Mouse (Mus musculus) testis, adult 2 months (tissue): Measurements from ENCODE around the gene Pif1. TPM values are rescaled to one million over a fixed set of nuclear protein-coding genes. Genes with fewer than 3 reads are reported as not detected.

ENCODE experiments used
- H3K27ac ChIP-seq: fragments of 200-500 bp; 2 replicates; pipeline ENCODE4 v1.5.1; 2012; ENCODE audit warnings: low read depth, low read length; ENCODE audit not compliant: control insufficient read depth, insufficient read depth
- H3K27me3 ChIP-seq: fragments of 200-500 bp; 2 replicates; pipeline ENCODE4 v1.6.1; 2012; ENCODE audit warnings: mild to moderate bottlenecking, low read length, moderate library complexity; ENCODE audit not compliant: control insufficient read depth, insufficient read depth
- H3K36me3 ChIP-seq: fragments of 200-500 bp; 2 replicates; pipeline ENCODE4 v1.6.1; 2012; ENCODE audit warnings: mild to moderate bottlenecking, low read length; ENCODE audit not compliant: control insufficient read depth, insufficient read depth
- H3K4me1 ChIP-seq: fragments of 200-500 bp; 2 replicates; pipeline ENCODE4 v1.6.1; 2012; ENCODE audit warnings: low read length; ENCODE audit not compliant: control insufficient read depth, insufficient read depth
- H3K4me3 ChIP-seq: fragments of 200-500 bp; 2 replicates; pipeline ENCODE4 v1.5.1; 2012; ENCODE audit warnings: low read depth, mild to moderate bottlenecking, low read length, moderate library complexity, mixed read lengths; ENCODE audit not compliant: control insufficient read depth
- CTCF ChIP-seq: fragments of 200-500 bp; IDR thresholded peaks from 2 replicates; pipeline ENCODE4 v1.5.1; 2012; ENCODE audit warnings: low read depth, mild to moderate bottlenecking, inconsistent platforms, low read length, moderate library complexity; ENCODE audit not compliant: control insufficient read depth, insufficient read depth, insufficient replicate concordance
- POLR2A ChIP-seq: fragments of 200-500 bp; IDR thresholded peaks from 2 replicates; pipeline ENCODE4 v1.6.1; 2012; ENCODE audit warnings: low read depth, mild to moderate bottlenecking, inconsistent platforms, low read length, moderate library complexity; ENCODE audit not compliant: control insufficient read depth
- polyA plus RNA-seq: library from polyadenylated mRNA; depleted of rRNA; stranded (reverse); fragments of >200 nt; gene quantifications from 2 replicates; pipeline ENCODE4 v1.2.3, GENCODE M21; 2012

Pif1 gene
- polyA plus RNA-seq, 1 experiment: 0.79 TPM

GRCm38 (mm10) chr9:65546413-65546695 is 40.6 kb upstream of the Pif1 start:
- Histone ChIP-seq H3K4me1 (peaks cover 16% of the 10 kb centered on the region), H3K27me3 (no peaks in the 10 kb centered on the region), H3K27ac (peak overlapping the region; percentile 66; the same call in 1 of the 2 replicates), H3K4me3 (peak overlapping the region; percentile 23), H3K36me3 (no peaks in the 10 kb centered on the region)
- TF ChIP-seq CTCF (no peak), POLR2A (no peak)

DNA sequence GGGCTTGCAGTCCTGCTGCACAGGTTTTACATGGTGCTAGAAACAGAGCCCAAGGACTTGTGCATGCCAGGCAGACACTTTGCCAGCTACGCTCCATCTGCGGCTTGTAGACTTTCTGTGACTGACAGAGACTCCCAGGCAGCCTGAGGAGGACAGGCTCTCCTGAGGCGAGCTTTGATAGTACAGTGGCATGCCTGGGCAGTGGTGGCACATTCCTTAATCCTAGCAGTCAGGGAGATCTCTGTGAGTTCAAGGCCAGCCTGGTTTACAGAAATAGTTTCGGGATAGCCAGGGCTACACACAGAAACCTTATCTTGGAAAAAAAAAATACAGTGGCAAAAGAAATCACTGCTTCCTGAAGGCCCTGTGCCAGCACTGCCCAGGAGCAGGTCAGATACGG is 39.8 kb upstream of the Pif1 start:
- Histone ChIP-seq H3K27ac (peak overlapping the region; percentile 66; the same call in 1 of the 2 replicates), H3K4me1 (peaks cover 16% of the 10 kb centered on the region), H3K4me3 (peak overlapping the region; percentile 23), H3K36me3 (no peaks in the 10 kb centered on the region), H3K27me3 (no peaks in the 10 kb centered on the region)
- no peak for TF ChIP-seq CTCF
- no peak for TF ChIP-seq POLR2A

- H3K36me3 ChIP-seq: no peaks in the 10 kb centered on the region
- H3K27me3 ChIP-seq: no peaks in the 10 kb centered on the region
- peak overlapping the region; percentile 57 for H3K27ac ChIP-seq
- TF ChIP-seq CTCF (no peak), POLR2A (no peak)
- H3K4me1 ChIP-seq: peaks cover 16% of the 10 kb centered on the region
- H3K4me3 ChIP-seq: no peak overlapping the region
These were observed 39.1 kb upstream of the Pif1 start for GRCm38 (mm10) chr9:65547844-65548243.

DNA sequence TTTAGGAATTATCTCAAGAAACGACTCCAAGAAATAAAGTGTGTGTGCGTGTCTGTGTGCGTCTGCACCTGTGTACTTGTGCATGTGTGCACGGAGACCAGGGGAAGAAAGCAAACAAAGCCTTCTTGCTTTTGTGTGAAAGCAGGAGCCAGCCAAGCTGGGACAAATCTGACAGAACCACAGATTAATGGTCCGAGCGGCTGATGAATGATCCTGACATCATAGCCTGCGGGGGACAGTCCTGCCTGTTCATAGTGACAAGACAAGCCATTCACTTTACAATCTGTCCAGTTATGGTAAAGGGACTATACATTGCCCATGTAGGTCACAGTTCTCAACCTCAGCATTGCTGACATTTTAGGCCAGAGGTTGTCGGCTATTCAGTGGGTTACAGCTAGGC is 38.6 kb upstream of the Pif1 start:
- no peaks in the 10 kb centered on the region for H3K36me3 ChIP-seq
- H3K4me1 ChIP-seq: peaks cover 16% of the 10 kb centered on the region

DNA sequence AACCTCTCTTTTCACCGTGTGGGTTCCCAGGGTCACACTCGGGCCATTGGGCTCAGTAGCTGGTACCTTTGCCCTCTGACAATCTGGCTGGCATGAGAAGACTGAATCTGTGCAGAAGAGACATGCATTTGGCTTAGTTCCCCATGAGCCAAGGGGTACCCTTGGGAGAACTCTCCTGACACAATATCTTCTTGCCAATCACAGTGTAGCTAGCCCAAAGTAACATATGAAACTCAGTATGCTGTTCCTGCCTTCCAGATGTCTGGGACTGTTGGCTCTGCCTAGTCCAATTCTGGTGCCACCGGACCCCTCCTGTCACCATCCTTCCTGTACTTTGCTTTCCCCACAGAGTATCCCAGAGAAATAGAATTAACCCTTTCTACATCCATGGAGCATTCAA is 37.8 kb upstream of the Pif1 start:
- peaks cover 16% of the 10 kb centered on the region for H3K4me1 ChIP-seq
- TF ChIP-seq POLR2A: no peak
- TF ChIP-seq CTCF: no peak
- no peaks in the 10 kb centered on the region for H3K27me3 ChIP-seq
- no peak overlapping the region for H3K4me3 ChIP-seq
- H3K27ac ChIP-seq: no peak overlapping the region
- H3K36me3 ChIP-seq: no peaks in the 10 kb centered on the region

More for the DNA sequence above, 38.6 kb upstream of the Pif1 start:
- Histone ChIP-seq H3K27ac (peak overlapping the region; percentile 33; the same call in 1 of the 2 replicates), H3K27me3 (no peaks in the 10 kb centered on the region), H3K4me3 (no peak overlapping the region)
- TF ChIP-seq CTCF: no peak

GRCm38 (mm10) chr9:65549643-65550042 is 37.3 kb upstream of the Pif1 start:
- H3K36me3 ChIP-seq: no peaks in the 10 kb centered on the region
- H3K4me1 ChIP-seq: peaks cover 16% of the 10 kb centered on the region
- no peak for TF ChIP-seq POLR2A
- TF ChIP-seq CTCF: no peak
- no peaks in the 10 kb centered on the region for H3K27me3 ChIP-seq
- H3K4me3 ChIP-seq: no peak overlapping the region
- H3K27ac ChIP-seq: no peak overlapping the region

DNA sequence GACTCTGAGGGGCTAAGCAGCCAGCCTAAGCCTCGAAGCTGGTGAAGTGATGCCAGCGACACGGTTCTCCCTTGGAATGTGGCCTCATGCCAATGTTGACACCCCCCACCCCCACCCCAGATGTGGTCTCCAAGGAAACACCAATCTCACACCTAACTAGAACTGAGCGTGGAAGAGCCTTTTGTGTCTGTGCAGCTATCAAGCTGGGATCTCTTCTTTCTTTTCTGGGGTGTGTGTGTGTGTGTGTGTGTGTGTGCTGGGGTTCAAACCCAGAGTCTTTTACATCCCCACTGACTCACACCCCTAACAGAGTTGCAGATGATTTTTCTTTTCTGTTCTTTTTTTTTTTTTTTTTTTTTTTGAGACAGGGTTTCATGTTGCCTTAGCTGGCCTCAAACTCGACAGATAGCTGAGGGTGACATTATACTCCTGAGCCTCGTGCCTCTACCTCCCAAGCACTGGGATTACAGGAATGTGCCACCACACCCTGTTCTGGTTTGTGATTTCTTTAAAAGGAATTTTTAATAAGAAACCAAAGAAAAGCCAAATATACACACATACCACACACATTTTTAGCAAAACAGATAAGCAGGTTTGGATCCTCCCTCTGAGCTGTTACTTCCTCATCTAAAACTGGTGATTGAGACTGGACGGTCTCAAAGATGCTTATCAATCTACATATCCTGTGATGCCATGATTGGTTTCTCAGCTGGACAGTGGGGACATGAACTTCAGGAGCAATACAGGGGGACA is 36.7 kb upstream of the Pif1 start:
- peaks cover 18% of the 10 kb centered on the region for H3K4me1 ChIP-seq
- H3K4me3 ChIP-seq: no peak overlapping the region
- H3K27me3 ChIP-seq: no peaks in the 10 kb centered on the region
- TF ChIP-seq CTCF (no peak), POLR2A (no peak)
- H3K36me3 ChIP-seq: no peaks in the 10 kb centered on the region
- peak overlapping the region; percentile 56 for H3K27ac ChIP-seq
